Mouse (Mus musculus): ENCODE data around the gene Tmem47.

The Tmem47 gene

GRCm38 (mm10) chrX:81070210-81070803, at the start of gene Tmem47:
Tmem47 (plus strand) TSS chrX:81070698.
- peak in 1 of 2 experiments; percentile 1 for DNase-seq

GRCm38 (mm10) chrX:81070804-81071461, 435 bp downstream of the Tmem47 start:
- DNase-seq = no peak

- DNase-seq = no peak
Observed at GRCm38 (mm10) chrX:81071746-81072640, 1.5 kb downstream of the Tmem47 start.

- DNase-seq = no peak
Observed at GRCm38 (mm10) chrX:81072651-81073050, 2.2 kb downstream of the Tmem47 start.

- DNase-seq = no peak
Observed at GRCm38 (mm10) chrX:81073834-81074233, 3.3 kb downstream of the Tmem47 start.

GRCm38 (mm10) chrX:81078522-81078921, 8.0 kb downstream of the Tmem47 start:
- DNase-seq = no peak

- DNase-seq = no peak
Observed at GRCm38 (mm10) chrX:81080996-81081395, 10.5 kb downstream of the Tmem47 start.

GRCm38 (mm10) chrX:81085025-81085752, 14.7 kb downstream of the Tmem47 start:
- no peak for DNase-seq

GRCm38 (mm10) chrX:81147416-81147815, 76.9 kb downstream of the Tmem47 start:
- DNase-seq = no peak
